Mouse (Mus musculus) CH12.LX (cell line): ENCODE measurements around the gene Ogt.

Experiments used
- CTCF ChIP-seq, 2 experiments: IDR thresholded peaks in 1 of 2; conservative IDR thresholded peaks in 1 of 2; 2 replicates each; pipeline ENCODE4 v1.5.1; 2011 to 2012; ENCODE audit warnings: low read depth in 2 of 2, low read length in 2 of 2, improper control_type of control experiment in 1 of 2, inconsistent platforms in 1 of 2, mild to moderate bottlenecking in 1 of 2, moderate library complexity in 1 of 2
- EP300 ChIP-seq: IDR thresholded peaks from 2 replicates; pipeline ENCODE4 v1.6.1; 2011; ENCODE audit warnings: low read length, improper control_type of control experiment
- ETS1 ChIP-seq: conservative IDR thresholded peaks from 2 replicates; pipeline ENCODE4 v1.6.1; 2012; ENCODE audit warnings: low read depth, mild to moderate bottlenecking, inconsistent platforms, low read length, improper control_type of control experiment, moderate library complexity
- KAT2A ChIP-seq: IDR thresholded peaks from 2 replicates; pipeline ENCODE4 v1.6.1; 2012; ENCODE audit warnings: low read length, improper control_type of control experiment, inconsistent platforms; ENCODE audit not compliant: insufficient replicate concordance
- NELFE ChIP-seq: IDR thresholded peaks from 2 replicates; pipeline ENCODE4 v1.6.1; 2011; ENCODE audit warnings: low read depth, low read length, improper control_type of control experiment
- NRF1 ChIP-seq: IDR thresholded peaks from 2 replicates; pipeline ENCODE4 v1.6.1; 2014; ENCODE audit warnings: low read depth, mild to moderate bottlenecking, inconsistent platforms, low read length, improper control_type of control experiment, moderate library complexity
- PAX5 ChIP-seq: IDR thresholded peaks from 2 replicates; pipeline ENCODE4 v1.6.1; 2012; ENCODE audit warnings: low read length, inconsistent platforms, mixed read lengths
- POLR2A ChIP-seq: IDR thresholded peaks from 2 replicates; pipeline ENCODE4 v1.6.1; 2011; ENCODE audit warnings: low read depth, mild to moderate bottlenecking, improper control_type of control experiment, low read length
- RAD21 ChIP-seq: IDR thresholded peaks from 2 replicates; pipeline ENCODE4 v1.6.1; 2011; ENCODE audit warnings: low read depth, mild to moderate bottlenecking, low read length, improper control_type of control experiment, moderate library complexity
- ZMIZ1 ChIP-seq: IDR thresholded peaks from 2 replicates; pipeline ENCODE4 v1.6.1; 2012; ENCODE audit warnings: low read depth, mild to moderate bottlenecking, inconsistent platforms, low read length, improper control_type of control experiment

DNA sequence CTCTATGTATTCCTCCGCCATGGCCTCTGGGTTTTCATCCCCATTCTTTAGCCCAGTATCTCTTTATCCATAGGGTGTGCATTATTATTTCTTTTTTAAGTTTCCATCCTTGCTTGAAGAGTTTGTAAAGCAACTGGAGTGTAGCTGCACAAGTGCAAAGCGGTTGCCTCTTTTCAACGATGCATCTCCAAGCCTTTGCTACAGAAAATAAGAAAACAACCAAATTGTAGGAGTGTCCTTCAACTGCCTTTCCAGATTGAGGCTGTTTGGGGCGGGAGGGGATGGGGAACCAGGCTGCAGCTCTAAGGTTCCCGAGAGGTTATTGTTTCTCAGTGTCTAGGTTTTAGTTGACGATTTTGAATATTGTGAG, 1.3 kb downstream of the Ogt start:
- no peak for TF ChIP-seq ZMIZ1
- TF ChIP-seq NRF1 = no peak
- no peak for TF ChIP-seq KAT2A
- TF ChIP-seq POLR2A = no peak
- TF ChIP-seq CTCF (conservative IDR thresholded peaks at IDR 0.05 in 1 of 2, IDR thresholded peaks at IDR 0.05 in 1 of 2; ENCODE audit: low read depth in 2 of 2, low read length in 2 of 2) = no peak
- TF ChIP-seq ETS1 = no peak
- no peak for TF ChIP-seq RAD21
- TF ChIP-seq PAX5 = no peak
- TF ChIP-seq NELFE = no peak
- no peak for TF ChIP-seq EP300
